Mouse (Mus musculus): Measurements from ENCODE around the gene Ulbp1.
A peak's percentile ranks its signal among the peaks of the same experiment; 100 is the strongest.

DNA sequence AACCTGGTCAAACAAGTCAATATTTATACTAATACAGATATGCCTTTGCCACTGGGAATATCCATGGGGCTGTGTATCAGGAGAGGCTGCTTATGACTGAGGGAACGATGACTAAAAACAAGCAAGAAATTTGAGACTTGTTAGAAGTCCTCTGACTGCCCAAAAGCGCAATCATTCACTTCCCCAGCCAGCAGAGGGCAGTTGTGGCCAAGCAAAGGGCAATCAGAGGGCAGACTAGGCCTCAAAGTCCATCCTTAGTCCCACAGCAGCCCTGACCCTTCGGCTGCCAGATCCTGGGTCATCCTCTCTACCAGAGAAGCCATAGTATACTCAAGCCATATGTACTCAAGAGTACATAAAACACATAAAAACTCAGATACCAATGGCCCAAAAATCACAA, 11.4 kb downstream of the Ulbp1 start:
- TF ChIP-seq POLR2A (IDR thresholded peaks at IDR 0.05; ENCODE audit: low read depth, low read length) (no peak), CTCF (IDR thresholded peaks at IDR 0.05; ENCODE audit: extremely low read depth, insufficient read depth, insufficient read length, insufficient replicate concordance) (peak; percentile 44; the same call in 1 of the 2 replicates)
